Mouse (Mus musculus) thymus, adult 2 months (tissue): ENCODE results near the gene Ears2.

Experiments
- CTCF ChIP-seq: fragments of 200-500 bp; IDR thresholded peaks from 2 replicates; pipeline ENCODE4 v1.5.1; 2012; ENCODE audit warnings: mild to moderate bottlenecking, control low read depth, low read length, moderate library complexity, borderline replicate concordance; ENCODE audit not compliant: control insufficient read depth, poor library complexity, insufficient read depth; ENCODE audit errors: extremely low read depth
- POLR2A ChIP-seq: fragments of 200-500 bp; IDR thresholded peaks from 2 replicates; pipeline ENCODE4 v1.6.1; 2012; ENCODE audit warnings: mild to moderate bottlenecking, low read length, control low read depth, moderate library complexity; ENCODE audit not compliant: control insufficient read depth, poor library complexity, insufficient read depth; ENCODE audit errors: extremely low read depth

DNA sequence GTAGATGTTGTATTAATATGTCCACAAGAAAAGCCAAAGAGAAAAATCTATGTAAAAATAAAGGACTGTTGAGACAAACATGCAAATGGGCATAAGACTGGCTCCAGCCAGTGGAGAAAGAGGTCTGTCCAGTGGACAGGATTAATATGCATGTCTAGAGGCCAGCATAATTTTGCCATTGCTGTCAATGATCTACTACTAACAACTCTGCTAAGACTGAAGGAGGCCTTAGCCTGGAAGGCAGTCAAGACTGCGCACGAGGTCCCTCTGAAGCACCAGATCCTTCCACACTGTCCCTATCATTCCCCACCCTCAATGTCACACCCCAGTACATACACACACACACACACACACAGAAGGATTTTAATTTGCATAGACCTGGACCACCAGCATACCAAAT lies 44.9 kb downstream of the Ears2 start:
- TF ChIP-seq POLR2A, result no peak
- no peak for TF ChIP-seq CTCF
